Mouse (Mus musculus) gastrocnemius, adult 18-20 months (tissue): ENCODE data around the gene Psmd9. TPM values are rescaled to one million over a fixed set of nuclear protein-coding genes. Genes with fewer than 3 reads are reported as not detected.
"Not testable (repeated sequence)": the region's sequence is repeated elsewhere in the genome, so short reads cannot be mapped to it uniquely, and the experiment has no call there.

ENCODE experiments used
- DNase-seq: peaks from one replicate; pipeline ENCODE4 v3.0.0; 2021; ENCODE audit warnings: low spot score
- total RNA-seq, 2 experiments: library from RNA; stranded (reverse); gene quantifications; 2 replicates each; pipeline ENCODE4 v1.2.3; 2021

Gene Psmd9
- total RNA-seq, 2 experiments from 2014 or later, result 12.0 to 15.0 TPM

- DNase-seq, result no peak
Measured at GRCm38 (mm10) chr5:123190912-123191311, 21.7 kb downstream of the Psmd9 start.

- no peak for DNase-seq
Measured at GRCm38 (mm10) chr5:123191427-123191826, 22.2 kb downstream of the Psmd9 start.

DNA sequence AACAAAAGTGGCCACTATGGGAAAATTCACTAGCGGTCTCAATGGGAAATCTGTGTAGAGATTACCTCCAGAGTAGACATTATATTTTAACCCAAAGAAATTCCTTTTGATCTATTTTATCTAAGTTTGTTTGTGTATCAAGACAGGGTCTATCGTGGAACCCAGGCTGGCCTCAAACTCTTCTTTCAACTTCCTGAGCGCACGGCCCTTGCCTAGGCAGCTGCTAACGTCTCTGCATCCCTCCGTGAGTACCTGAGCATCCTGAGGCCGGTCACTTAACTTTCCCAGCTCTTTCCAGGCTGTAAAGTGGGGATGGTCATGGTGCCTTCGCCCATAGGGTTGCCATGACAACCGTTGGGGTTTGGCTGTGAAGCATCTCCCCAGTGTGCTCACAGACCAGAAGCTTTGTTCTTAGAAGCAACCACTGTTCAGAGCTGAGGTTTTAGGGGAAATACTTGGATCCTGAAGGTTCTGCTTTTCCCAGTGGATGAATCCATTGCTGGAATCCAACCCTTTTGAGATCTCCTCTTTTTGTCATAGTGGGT is 23.5 kb downstream of the Psmd9 start:
- DNase-seq, result no peak

- no peak for DNase-seq
Measured at GRCm38 (mm10) chr5:123193436-123193835, 24.2 kb downstream of the Psmd9 start.

DNA sequence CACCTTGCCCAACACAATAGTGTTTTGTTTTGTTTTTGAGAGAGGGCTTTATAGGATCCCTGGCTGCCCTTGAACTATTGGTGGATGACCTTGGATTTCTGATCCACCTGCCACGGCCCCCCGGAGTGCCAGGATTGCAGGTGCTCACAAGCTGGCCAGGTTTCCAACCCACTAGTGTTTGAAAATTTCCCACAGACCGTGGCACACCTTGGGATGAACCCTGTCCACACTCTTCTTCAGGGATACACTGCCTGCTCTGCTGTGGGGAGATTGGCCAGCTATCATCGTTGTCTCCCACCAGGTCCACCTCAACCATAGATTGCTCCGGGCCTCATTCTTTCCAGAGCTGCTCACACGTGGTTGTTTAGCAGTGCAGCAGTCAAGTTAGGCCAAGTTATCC is 25.6 kb downstream of the Psmd9 start:
- no peak for DNase-seq

GRCm38 (mm10) chr5:123195500-123196000 is 26.3 kb downstream of the Psmd9 start:
- DNase-seq, result no peak

DNA sequence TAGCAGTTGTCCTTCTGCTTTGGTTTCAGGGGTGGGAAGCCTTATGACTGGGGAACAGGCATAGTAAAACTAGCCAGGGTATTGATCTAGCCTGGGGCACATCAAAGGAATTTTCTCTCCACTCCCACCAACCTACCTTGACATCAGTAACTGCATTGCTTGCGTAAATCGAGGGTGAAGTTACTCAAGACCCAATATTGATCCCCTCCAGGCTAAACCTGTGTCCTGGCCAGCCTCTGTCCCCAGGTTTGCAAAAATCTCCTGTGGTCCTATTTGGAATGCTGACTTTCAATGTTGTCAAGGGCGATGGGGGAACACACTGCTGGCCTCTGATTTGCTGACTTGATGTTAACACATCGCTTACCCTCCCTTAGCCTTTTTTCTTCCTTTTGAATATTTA is 27.5 kb downstream of the Psmd9 start:
- DNase-seq, result no peak

- DNase-seq, result no peak
Measured at GRCm38 (mm10) chr5:123198523-123198922, 29.3 kb downstream of the Psmd9 start.

- not testable (repeated sequence) for DNase-seq
Measured at GRCm38 (mm10) chr5:123200816-123201522, 31.8 kb downstream of the Psmd9 start.

DNA sequence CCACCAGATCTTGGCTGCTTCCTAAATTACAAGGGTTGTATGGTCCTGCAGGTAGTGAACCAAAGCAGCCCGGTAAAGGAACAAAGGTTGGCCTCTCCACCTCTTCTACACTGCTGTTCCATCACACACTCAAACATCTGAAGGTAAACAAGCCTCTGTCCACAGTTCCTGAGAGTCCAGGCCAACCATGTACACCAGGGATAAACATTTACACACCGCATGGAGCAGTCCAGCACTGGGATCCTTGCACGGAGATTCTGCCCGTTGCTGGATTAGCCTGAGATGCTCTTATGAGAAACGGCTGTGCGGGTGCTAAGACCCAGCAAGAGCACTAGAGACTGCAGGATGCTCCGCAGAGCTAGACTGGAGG is 32.3 kb downstream of the Psmd9 start:
- DNase-seq, result no peak

DNA sequence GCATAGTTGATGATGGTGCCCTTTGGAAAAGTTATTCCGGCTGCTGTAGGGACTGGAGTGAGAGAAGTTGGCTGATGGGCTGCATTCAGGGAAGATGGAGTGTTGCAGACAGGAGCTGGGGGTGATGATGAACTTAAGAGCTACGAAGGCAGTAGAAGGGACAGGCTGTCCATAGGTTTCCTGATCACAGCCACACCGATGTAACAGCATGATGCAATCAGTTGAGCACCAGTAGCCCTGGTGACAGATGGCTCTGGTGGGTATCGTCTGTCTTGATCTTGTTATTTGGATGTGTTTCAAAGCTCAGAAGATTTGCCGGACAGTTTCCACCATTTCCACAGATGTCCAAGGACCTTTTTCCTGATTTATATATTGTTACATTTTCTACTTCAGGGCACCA is 32.8 kb downstream of the Psmd9 start:
- no peak for DNase-seq

GRCm38 (mm10) chr5:123202771-123203170 is 33.6 kb downstream of the Psmd9 start:
- DNase-seq, result not testable (repeated sequence)

DNA sequence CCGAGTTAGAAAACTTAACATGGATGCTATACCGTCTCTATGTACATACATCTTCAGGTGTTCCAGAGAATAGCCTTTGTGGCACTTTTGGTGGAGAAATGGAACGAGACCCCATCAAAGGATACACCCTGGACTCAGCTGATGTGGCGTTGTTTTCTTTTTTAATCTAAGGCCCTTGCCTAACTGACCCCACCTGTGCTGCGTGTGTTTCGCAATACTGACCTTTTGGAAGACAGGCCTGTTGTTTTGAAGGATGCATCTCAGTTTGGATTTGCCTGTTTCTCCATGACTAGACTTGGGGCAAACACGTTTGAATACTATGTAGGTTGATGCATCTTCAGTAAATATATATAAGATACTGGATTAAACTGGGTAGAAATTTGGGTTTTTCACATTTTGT is 34.4 kb downstream of the Psmd9 start:
- DNase-seq, result not testable (repeated sequence)

GRCm38 (mm10) chr5:123222346-123223050 is 53.3 kb downstream of the Psmd9 start:
- DNase-seq, result not testable (repeated sequence)

GRCm38 (mm10) chr5:123223051-123223410 is 53.8 kb downstream of the Psmd9 start:
- no peak for DNase-seq

DNA sequence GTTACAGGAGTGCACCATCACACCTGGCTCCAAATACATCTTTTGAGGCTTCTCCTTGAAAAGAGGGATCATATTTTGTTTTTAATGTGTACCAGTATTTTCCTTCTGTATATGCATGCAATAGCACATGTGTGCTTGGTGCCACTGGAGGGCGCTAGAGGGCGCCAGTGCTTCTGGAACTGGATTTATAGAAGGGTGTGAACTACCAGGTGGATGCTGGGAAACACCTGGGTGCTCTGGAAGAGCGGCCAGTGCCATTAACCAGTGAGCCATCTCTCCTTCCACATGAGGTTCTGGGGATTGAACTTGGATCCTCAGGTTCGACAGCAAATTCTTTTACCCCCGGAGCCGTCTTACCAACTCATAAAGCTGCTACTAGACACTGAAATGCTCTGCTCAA is 54.6 kb downstream of the Psmd9 start:
- not testable (repeated sequence) for DNase-seq

DNA sequence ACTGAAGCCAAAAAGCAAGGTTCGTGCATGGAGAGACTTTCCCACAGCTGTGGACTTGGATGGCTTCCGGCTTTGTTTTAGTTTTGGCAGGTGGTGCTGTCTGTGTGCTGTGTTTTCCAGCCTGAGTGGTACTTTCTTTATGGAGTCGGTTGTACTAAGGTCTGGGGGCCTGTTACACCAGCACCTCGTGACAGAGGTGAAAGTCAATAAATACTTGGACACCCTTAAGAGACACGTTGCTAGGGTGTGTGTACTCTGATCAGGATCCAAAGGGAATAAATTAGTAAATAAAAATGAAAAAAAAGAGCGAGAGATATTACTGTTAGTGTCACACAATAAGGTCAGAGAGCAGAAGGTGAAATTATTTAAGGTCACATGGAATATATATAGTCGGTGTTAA is 57.6 kb downstream of the Psmd9 start:
- DNase-seq, result no peak

DNA sequence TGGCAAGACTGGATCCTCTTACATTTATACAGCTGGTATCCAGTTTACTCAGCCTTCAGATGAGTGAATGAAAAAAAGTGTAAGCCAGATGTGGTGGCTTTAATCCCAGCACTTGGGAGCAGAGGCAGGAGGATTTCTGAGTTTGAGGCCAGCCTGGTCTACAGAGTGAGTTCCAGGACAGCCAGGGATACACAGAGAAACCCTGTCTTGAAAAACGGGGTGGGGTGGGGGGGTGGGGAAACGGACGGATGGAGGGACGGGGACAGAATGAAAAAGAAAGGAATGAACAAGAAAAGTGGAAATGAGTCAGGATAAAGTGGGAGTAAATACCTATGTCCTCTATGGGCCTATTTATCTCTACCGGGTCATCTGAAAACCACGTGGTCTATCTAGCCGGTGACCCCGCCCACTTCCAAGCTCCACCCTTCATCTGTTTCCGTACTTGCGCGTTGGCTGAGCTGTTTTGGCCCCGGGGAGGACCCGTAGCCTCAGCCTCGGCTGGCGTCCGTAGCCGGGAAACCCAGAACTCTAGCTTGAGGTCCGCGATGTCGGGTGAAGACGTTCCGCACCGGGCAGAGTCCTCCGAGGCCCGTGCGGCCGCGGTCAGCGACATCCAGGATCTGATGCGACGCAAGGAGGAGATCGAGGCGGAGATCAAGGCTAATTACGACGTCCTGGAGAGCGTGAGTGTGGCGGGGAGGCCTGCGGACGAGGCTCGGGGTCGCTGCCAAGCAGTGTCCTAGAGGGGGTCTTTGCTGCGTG is 58.7 kb downstream of the Psmd9 start:
- DNase-seq, result peak; percentile 96

DNA sequence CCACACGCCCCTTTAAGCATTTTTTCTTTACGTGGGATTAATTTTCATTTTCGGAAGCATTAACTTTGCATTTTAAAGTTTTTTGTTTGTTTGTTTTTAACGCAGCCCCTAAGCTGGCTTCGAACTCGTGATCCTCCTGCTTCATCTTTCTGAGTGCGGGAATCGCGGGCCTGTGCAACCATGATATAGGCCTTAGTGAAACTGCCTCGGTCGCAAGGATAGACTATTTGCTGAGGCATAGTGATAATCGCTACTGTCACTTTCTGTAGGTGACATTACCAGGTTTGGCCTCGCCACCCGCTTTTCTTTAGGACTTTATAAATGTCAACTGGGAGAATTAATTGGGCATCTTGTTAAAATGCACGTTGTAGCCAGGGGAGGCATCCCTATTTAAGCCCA is 59.3 kb downstream of the Psmd9 start:
- DNase-seq, result no peak

- no peak for DNase-seq
Measured at GRCm38 (mm10) chr5:123229296-123229695, 60.1 kb downstream of the Psmd9 start.

- no peak for DNase-seq
Measured at GRCm38 (mm10) chr5:123232180-123232579, 63.0 kb downstream of the Psmd9 start.

DNA sequence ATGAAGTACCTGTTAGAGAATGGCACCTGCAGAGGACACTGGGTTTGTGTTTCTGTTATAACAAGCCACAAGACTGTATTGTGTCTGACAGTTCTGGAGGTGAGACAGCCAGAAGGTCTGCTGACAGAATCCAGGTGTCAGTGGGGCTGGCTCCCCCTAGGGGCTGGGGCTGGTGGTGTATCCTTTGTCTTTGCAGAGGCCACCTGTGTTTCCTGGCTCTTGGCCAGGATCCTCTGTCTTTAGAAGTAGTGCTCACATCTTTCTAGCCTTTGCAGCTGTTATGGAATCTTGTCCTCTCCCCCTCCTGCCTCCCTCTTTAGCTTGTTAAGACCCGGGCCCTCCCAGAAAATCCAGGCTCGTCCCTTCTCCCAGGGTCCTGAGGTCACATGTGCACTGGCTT is 66.5 kb downstream of the Psmd9 start:
- DNase-seq, result no peak
